Mouse (Mus musculus) liver, adult 2 months (tissue): ENCODE results near the gene Zbp1. TPM values are rescaled to one million over a fixed set of nuclear protein-coding genes. Genes with fewer than 3 reads are reported as not detected.

ENCODE experiments used
- DNase-seq: peaks from one replicate; pipeline ENCODE4 v3.0.0-alpha.2; 2011; ENCODE audit warnings: low read depth, low spot score; ENCODE audit errors: extremely low read depth
- H3K27ac ChIP-seq: fragments of 200-500 bp; replicated peaks from 2 replicates; pipeline ENCODE4 v1.5.1; 2012; ENCODE audit warnings: low read depth, mild to moderate bottlenecking, control low read depth, inconsistent platforms, low read length; ENCODE audit not compliant: insufficient read depth
- H3K27me3 ChIP-seq: fragments of 200-500 bp; 2 replicates; pipeline ENCODE4 v1.6.1; 2012; ENCODE audit warnings: mild to moderate bottlenecking, moderate library complexity, low read length, inconsistent platforms; ENCODE audit not compliant: control insufficient read depth, insufficient read depth
- H3K36me3 ChIP-seq: fragments of 200-500 bp; 2 replicates; pipeline ENCODE4 v1.6.1; 2012; ENCODE audit warnings: low read length, inconsistent platforms; ENCODE audit not compliant: control insufficient read depth, insufficient read depth
- H3K4me1 ChIP-seq: fragments of 200-500 bp; 2 replicates; pipeline ENCODE4 v1.6.1; 2011; ENCODE audit warnings: low read length; ENCODE audit not compliant: control insufficient read depth, insufficient read depth
- H3K4me3 ChIP-seq: fragments of 200-500 bp; 2 replicates; pipeline ENCODE4 v1.5.1; 2011; ENCODE audit warnings: low read depth, mild to moderate bottlenecking, control low read depth, low read length, moderate library complexity; ENCODE audit not compliant: insufficient read depth
- H3K79me2 ChIP-seq: fragments of 200-500 bp; 2 replicates; pipeline ENCODE4 v1.6.1; 2012; ENCODE audit warnings: inconsistent platforms, mild to moderate bottlenecking, low read length, moderate library complexity; ENCODE audit not compliant: control insufficient read depth, insufficient read depth
- H3K9ac ChIP-seq: fragments of 200-500 bp; 2 replicates; pipeline ENCODE4 v1.6.1; 2012; ENCODE audit warnings: low read depth, mild to moderate bottlenecking, control low read depth, inconsistent platforms, low read length
- CTCF ChIP-seq: fragments of 200-500 bp; IDR thresholded peaks from 2 replicates; pipeline ENCODE4 v1.5.1; 2011; ENCODE audit warnings: low read depth, low read length, control low read depth
- POLR2A ChIP-seq: fragments of 200-500 bp; IDR thresholded peaks from 2 replicates; pipeline ENCODE4 v1.6.1; 2011; ENCODE audit warnings: low read length, control low read depth; ENCODE audit not compliant: insufficient read depth; ENCODE audit errors: extremely low read depth
- WGBS: fragments of 180-500 bp; shearing (Covaris S2); methylation state at CpG from one replicate; pipeline ENCODE4 v1.1.7; 2018; 5-methylcytosine and 5-hydroxymethylcytosine counted together
- polyA plus RNA-seq: library from polyadenylated mRNA; depleted of rRNA; stranded (reverse); fragments of >200 nt; gene quantifications from 2 replicates; pipeline ENCODE4 v1.2.3, GENCODE M21; 2012
- total RNA-seq: library from RNA; depleted of rRNA; stranded (reverse); fragments of >200 nt; gene quantifications from 2 replicates; pipeline ENCODE4 v1.2.3, GENCODE M21; 2014

The Zbp1 gene
- total and polyA plus RNA-seq, 2 experiments: 10.8 to 13.2 TPM

DNA sequence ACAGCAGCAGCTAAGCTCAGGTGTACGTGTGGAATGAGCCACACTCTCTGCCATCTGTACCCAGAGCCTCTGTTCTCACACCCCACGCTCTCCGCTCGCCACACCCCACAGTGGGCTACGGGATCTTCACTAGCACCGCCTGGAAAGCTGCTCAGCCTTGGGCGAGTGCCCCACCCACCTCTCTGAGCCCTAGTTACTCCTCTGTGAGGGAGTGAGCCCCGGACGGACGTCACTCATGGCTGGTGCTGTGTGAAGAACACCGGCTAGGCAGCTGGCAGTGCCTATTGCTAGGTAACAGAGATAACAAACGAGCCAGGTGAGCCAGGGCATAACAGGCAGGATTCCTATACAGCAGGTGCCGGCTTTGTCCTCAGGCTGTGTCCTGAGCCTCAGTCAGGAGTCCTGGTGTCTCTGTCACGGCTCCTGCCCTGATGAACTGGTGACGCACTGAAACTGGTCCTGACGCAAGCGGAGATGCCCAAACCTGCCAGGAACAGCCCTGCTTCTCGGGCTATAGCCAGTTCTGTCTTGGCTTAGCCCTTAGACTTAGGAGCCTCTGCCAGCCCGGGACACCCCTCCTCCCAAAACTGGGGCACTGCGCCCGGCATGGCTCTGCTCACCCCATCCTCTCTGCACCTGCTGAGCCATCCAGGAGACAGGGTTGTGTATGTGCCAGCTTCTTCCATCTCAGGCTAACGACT, 13.5 kb upstream of the Zbp1 start:
- Histone ChIP-seq H3K27ac (no peak overlapping the region), H3K4me3 (no peak overlapping the region), H3K79me2 (no peaks in the 10 kb centered on the region), H3K9ac (no peak overlapping the region), H3K36me3 (no peaks in the 10 kb centered on the region), H3K4me1 (no peaks in the 10 kb centered on the region), H3K27me3 (no peaks in the 10 kb centered on the region)
- WGBS: 89% methylated on average over 22 of the region's 22 CpGs
- DNase-seq: no peak
- TF ChIP-seq CTCF (no peak), POLR2A (no peak)

DNA sequence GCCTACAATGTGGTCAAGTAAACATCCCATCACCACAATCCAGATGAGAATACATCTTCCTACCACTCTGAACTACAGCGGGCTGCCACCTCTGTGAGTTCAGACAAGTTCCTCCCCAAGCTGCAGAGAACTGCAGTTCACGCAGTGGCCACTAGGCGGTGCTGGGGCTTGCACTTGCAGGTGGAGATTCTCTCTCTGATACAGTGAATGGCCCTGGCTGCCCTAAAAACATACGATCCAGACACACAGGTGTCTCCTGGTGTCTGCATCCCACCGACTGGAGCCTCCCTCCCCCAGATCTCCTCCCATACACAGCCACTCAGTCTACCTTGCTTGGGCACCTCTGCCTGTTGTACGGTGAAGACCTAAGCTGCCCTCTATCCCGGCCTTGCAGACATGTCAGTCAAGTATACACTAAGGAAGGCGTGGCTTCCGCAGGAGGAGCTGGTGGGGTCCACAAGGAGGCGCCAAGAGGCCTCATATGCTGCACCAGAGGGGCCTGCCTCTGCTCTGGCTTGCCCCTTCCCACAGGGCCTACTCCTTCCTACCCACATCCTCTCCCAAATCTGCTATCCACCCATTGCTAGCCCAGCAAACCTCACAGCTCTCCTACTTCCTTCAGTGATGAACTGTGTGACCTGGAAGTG, 11.0 kb upstream of the Zbp1 start:
- WGBS: 16% methylated on average over 10 of the region's 10 CpGs
- Histone ChIP-seq H3K9ac (no peak overlapping the region), H3K27ac (no peak overlapping the region), H3K4me1 (no peaks in the 10 kb centered on the region), H3K36me3 (no peaks in the 10 kb centered on the region), H3K4me3 (no peak overlapping the region), H3K79me2 (no peaks in the 10 kb centered on the region), H3K27me3 (no peaks in the 10 kb centered on the region)
- TF ChIP-seq CTCF: peak; percentile 99
- no peak for TF ChIP-seq POLR2A
- peak; percentile 59 for DNase-seq

DNA sequence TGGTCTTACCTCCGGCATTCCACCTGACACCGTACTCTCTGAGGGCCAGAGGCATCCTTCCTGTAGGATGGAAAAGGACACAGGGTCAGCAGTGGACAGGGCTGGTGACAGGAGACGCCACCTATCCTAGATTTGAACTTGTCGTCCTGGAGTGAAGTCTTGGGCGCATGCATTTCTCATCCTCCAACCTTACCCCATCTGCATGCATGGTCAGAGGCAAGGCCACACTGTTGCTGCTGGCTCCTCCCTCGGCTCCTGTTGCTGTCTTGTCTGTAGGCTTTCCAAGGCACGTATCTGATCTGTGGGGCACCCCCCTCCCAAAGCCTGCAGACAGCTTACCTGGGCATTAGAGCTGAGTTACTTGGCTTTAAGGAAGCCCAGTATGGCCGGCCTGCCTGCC, 9.8 kb upstream of the Zbp1 start:
- Histone ChIP-seq H3K27ac (no peak overlapping the region), H3K36me3 (no peaks in the 10 kb centered on the region), H3K4me3 (no peak overlapping the region), H3K79me2 (no peaks in the 10 kb centered on the region), H3K27me3 (no peaks in the 10 kb centered on the region), H3K9ac (no peak overlapping the region), H3K4me1 (no peaks in the 10 kb centered on the region)
- TF ChIP-seq POLR2A (no peak), CTCF (no peak)
- DNase-seq: no peak
- WGBS: 94% methylated on average over 8 of the region's 8 CpGs

DNA sequence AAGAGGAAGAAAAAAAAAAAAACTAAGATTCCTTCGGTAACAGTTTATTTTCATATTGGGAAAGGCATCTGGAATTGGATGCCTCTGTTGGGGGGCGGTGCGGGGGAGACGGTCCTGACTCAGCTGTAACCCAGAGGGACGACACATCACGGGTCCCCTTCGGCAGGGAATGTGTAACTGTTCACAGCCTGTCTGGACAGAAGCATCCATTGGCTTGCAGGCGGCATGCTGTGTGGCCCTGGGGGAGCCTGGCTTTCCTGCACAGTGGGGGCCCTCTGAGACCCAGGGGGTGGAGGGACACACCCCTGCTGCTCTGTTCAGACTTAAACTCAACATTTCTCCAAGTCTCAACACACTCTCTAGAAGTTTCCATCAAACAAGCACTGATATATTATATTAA, 8.1 kb upstream of the Zbp1 start:
- H3K4me3 ChIP-seq: no peak overlapping the region
- no peak for TF ChIP-seq CTCF
- TF ChIP-seq POLR2A: no peak
- no peak overlapping the region for H3K27ac ChIP-seq
- 89% methylated on average over 8 of the region's 8 CpGs for WGBS
- no peaks in the 10 kb centered on the region for H3K27me3 ChIP-seq
- no peaks in the 10 kb centered on the region for H3K36me3 ChIP-seq
- H3K79me2 ChIP-seq: no peaks in the 10 kb centered on the region
- no peaks in the 10 kb centered on the region for H3K4me1 ChIP-seq
- no peak overlapping the region for H3K9ac ChIP-seq
- no peak for DNase-seq

DNA sequence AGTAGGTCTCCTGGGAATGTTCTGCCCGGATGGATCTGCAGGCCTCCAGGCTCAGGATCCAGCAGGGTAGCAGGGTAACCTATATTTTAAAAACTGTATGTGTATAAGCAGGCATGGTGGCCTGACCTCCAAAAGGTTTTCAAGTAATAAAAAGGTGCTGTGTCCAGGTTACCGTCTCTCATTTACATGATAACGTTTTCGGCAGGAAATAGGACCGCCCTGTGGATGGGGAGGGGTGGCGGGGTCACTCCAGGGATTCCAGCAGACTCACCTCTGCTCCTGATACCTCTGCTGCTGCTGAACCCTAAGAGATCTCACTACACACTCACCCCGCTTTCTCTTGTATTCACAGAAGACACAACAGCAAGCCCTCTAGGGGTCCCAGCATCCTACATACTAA, 7.2 kb upstream of the Zbp1 start:
- Histone ChIP-seq H3K79me2 (no peaks in the 10 kb centered on the region), H3K27me3 (no peaks in the 10 kb centered on the region), H3K27ac (no peak overlapping the region), H3K36me3 (no peaks in the 10 kb centered on the region), H3K9ac (no peak overlapping the region), H3K4me1 (no peaks in the 10 kb centered on the region), H3K4me3 (no peak overlapping the region)
- DNase-seq: no peak
- TF ChIP-seq CTCF (no peak), POLR2A (no peak)
- WGBS: 84% methylated on average over 7 of the region's 7 CpGs

DNA sequence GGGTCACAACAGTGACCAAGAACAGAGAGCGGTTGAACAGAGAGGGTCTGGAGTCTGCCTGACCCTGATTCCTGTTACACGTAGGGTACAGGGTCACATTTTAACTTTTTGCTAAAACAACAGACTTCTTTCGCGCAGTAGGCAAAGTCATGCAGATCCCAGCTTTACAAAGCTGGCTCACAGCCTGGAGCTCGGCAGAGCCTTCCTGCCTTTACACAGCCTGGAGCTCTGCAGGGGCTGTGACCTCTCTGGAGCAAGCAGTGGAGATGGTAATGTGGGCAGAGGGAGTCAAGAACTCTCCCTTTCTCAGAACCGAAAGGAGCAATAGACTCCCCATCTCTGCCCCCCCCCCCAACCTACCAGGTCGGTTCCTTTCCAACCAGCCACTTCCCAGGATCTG, 6.1 kb upstream of the Zbp1 start:
- Histone ChIP-seq H3K79me2 (no peaks in the 10 kb centered on the region), H3K27me3 (no peaks in the 10 kb centered on the region), H3K4me3 (no peak overlapping the region), H3K9ac (no peak overlapping the region), H3K4me1 (peaks cover 1% of the 10 kb centered on the region; the same call in 1 of the 2 replicates), H3K27ac (no peak overlapping the region), H3K36me3 (no peaks in the 10 kb centered on the region)
- TF ChIP-seq CTCF: no peak
- TF ChIP-seq POLR2A: no peak
- 61% methylated on average over 7 of the region's 7 CpGs for WGBS
- no peak for DNase-seq
